Mouse (Mus musculus) liver, adult 2 months (tissue): ENCODE data around the gene Gls. TPM values are rescaled to one million over a fixed set of nuclear protein-coding genes. Genes with fewer than 3 reads are reported as not detected.
A peak's percentile ranks its signal among the peaks of the same experiment; 100 is the strongest.

Source experiments
- DNase-seq: peaks from one replicate; pipeline ENCODE4 v3.0.0-alpha.2; 2011; ENCODE audit warnings: low read depth, low spot score; ENCODE audit errors: extremely low read depth
- H3K27ac ChIP-seq: fragments of 200-500 bp; replicated peaks from 2 replicates; pipeline ENCODE4 v1.5.1; 2012; ENCODE audit warnings: low read depth, mild to moderate bottlenecking, control low read depth, inconsistent platforms, low read length; ENCODE audit not compliant: insufficient read depth
- H3K27me3 ChIP-seq: fragments of 200-500 bp; 2 replicates; pipeline ENCODE4 v1.6.1; 2012; ENCODE audit warnings: mild to moderate bottlenecking, moderate library complexity, low read length, inconsistent platforms; ENCODE audit not compliant: control insufficient read depth, insufficient read depth
- H3K36me3 ChIP-seq: fragments of 200-500 bp; 2 replicates; pipeline ENCODE4 v1.6.1; 2012; ENCODE audit warnings: low read length, inconsistent platforms; ENCODE audit not compliant: control insufficient read depth, insufficient read depth
- H3K4me1 ChIP-seq: fragments of 200-500 bp; 2 replicates; pipeline ENCODE4 v1.6.1; 2011; ENCODE audit warnings: low read length; ENCODE audit not compliant: control insufficient read depth, insufficient read depth
- H3K4me3 ChIP-seq: fragments of 200-500 bp; 2 replicates; pipeline ENCODE4 v1.5.1; 2011; ENCODE audit warnings: low read depth, mild to moderate bottlenecking, control low read depth, low read length, moderate library complexity; ENCODE audit not compliant: insufficient read depth
- H3K79me2 ChIP-seq: fragments of 200-500 bp; 2 replicates; pipeline ENCODE4 v1.6.1; 2012; ENCODE audit warnings: inconsistent platforms, mild to moderate bottlenecking, low read length, moderate library complexity; ENCODE audit not compliant: control insufficient read depth, insufficient read depth
- H3K9ac ChIP-seq: fragments of 200-500 bp; 2 replicates; pipeline ENCODE4 v1.6.1; 2012; ENCODE audit warnings: low read depth, mild to moderate bottlenecking, control low read depth, inconsistent platforms, low read length
- CTCF ChIP-seq: fragments of 200-500 bp; IDR thresholded peaks from 2 replicates; pipeline ENCODE4 v1.5.1; 2011; ENCODE audit warnings: low read depth, low read length, control low read depth
- POLR2A ChIP-seq: fragments of 200-500 bp; IDR thresholded peaks from 2 replicates; pipeline ENCODE4 v1.6.1; 2011; ENCODE audit warnings: low read length, control low read depth; ENCODE audit not compliant: insufficient read depth; ENCODE audit errors: extremely low read depth
- WGBS: fragments of 180-500 bp; shearing (Covaris S2); methylation state at CpG from one replicate; pipeline ENCODE4 v1.1.7; 2018; 5-methylcytosine and 5-hydroxymethylcytosine counted together
- polyA plus RNA-seq: library from polyadenylated mRNA; depleted of rRNA; stranded (reverse); fragments of >200 nt; gene quantifications from 2 replicates; pipeline ENCODE4 v1.2.3, GENCODE M21; 2012; rRNA removed
- total RNA-seq: library from RNA; depleted of rRNA; stranded (reverse); fragments of >200 nt; gene quantifications from 2 replicates; pipeline ENCODE4 v1.2.3, GENCODE M21; 2014; rRNA removed

The Gls gene
- total and polyA plus RNA-seq, 2 experiments: 1.2 to 10.5 TPM

DNA sequence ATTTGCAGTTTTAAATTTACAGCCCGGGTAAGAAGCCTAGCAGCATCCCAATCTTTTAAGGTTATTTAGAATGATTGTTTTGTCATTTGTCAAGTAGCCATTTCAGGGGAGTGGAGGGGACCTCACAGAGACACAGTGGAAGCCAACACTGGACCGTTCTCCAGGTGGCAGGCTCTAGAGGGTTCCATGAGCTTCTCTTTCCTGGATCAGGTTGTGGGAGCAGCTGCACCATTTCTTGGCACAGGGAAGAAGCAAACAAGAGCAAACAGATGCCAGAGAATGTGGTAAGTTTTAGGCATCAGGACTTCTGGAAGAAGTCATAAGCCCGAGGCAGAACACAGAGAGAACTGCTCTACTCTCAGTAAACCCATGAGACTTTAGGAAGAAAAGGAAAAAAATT lies 116.6 kb downstream of the Gls start:
- 91% methylated on average over 3 of the region's 3 CpGs for WGBS
- Histone ChIP-seq H3K27ac (peak overlapping the region; percentile 46), H3K79me2 (no peaks in the 10 kb centered on the region; the same call in 1 of the 2 replicates), H3K27me3 (no peaks in the 10 kb centered on the region), H3K4me3 (no peak overlapping the region), H3K4me1 (peaks cover 14% of the 10 kb centered on the region), H3K36me3 (peaks cover 2% of the 10 kb centered on the region; the same call in 1 of the 2 replicates), H3K9ac (no peak overlapping the region)
- TF ChIP-seq POLR2A (no peak), CTCF (no peak)
- no peak for DNase-seq

GRCm38 (mm10) chr1:52113666-52114069 lies 119.4 kb downstream of the Gls start:
- Histone ChIP-seq H3K36me3 (no peaks in the 10 kb centered on the region), H3K79me2 (no peaks in the 10 kb centered on the region), H3K27me3 (no peaks in the 10 kb centered on the region), H3K9ac (peak overlapping the region; percentile 65), H3K4me1 (peaks cover 8% of the 10 kb centered on the region; the same call in 1 of the 2 replicates), H3K27ac (peak overlapping the region; percentile 50), H3K4me3 (peak overlapping the region; percentile 57)
- under 1% methylated on average over 32 of the region's 32 CpGs for WGBS
- peak; percentile 90 for TF ChIP-seq CTCF
- 0 out of 2 replicates have a peak, but pooled peaks have one; percentile 29 for TF ChIP-seq POLR2A
- DNase-seq: peak; percentile 85

Other genes starting within 250 kb of the Gls start
- 0.46 and 0.67 TPM in 2 replicates for gene Stat4, start 246.1 kb downstream of the Gls start, total RNA-seq
- gene Stat4, start 246.1 kb downstream of the Gls start, polyA plus RNA-seq: 0.02 and 0.24 TPM in 2 replicates
- gene Stat1, start 113.8 kb downstream of the Gls start, total RNA-seq: 82.8 and 87.4 TPM in 2 replicates
- 37.0 and 54.3 TPM in 2 replicates for gene Stat1, start 113.8 kb downstream of the Gls start, polyA plus RNA-seq